Mouse (Mus musculus): ENCODE data around the gene Zfp992.
"Not testable (repeated sequence)": the region's sequence is repeated elsewhere in the genome, so short reads cannot be mapped to it uniquely, and the experiment has no call there.

DNA sequence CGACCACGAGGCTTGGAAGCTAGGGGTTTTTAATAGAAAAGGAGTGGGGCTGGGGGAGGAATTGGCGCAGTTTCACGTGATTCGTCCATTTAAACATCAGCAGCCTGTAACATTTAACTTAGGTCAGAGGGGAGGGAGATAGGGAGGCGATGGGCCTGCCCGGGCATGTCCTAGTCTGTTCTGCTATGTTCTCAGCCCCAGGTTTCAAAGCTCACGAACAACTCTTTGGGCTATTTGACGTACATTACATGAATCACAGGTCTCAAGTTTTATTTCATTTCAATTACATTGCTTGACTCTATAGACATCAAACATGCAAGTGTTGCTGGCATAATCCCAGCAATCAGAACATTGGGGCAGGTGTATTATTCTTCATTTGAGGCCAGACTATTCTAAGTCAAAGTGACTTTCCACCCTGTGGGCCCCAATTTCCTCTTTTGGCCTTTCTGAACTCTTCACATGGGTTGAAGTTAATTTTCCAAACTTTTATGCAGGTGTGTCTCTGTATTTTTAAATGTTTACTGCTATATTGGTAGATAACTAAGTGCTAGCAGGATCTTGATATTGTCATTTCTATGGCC lies 49.0 kb downstream of the Zfp992 start:
- TF ChIP-seq EP300, CTCF (IDR thresholded peaks at IDR 0.05; ENCODE audit: low read depth): not testable (repeated sequence)
